Mouse (Mus musculus) effector memory CD4-positive, alpha-beta T cell, adult 5 months (primary cell): ENCODE results near the gene Smok3b. TPM values are rescaled to one million over a fixed set of nuclear protein-coding genes. Genes with fewer than 3 reads are reported as not detected.

Source experiments
- polyA plus RNA-seq: library from polyadenylated mRNA; unstranded; fragments of 100-300 nt; shearing (Covaris generic); gene quantifications from one replicate; pipeline ENCODE4 v1.2.1, GENCODE M21; 2017

Gene Smok3b
- polyA plus RNA-seq, result not detected

GRCm38 (mm10) chr5:138020961-138021479 lies at the start of gene Smok3b, which contains the start of gene Smok3a:
Gene Smok3b (plus strand): TSS chr5:138021429.
Gene Smok3a (plus strand): TSS chr5:138021261.

GRCm38 (mm10) chr5:137981300-137981699 lies 39.9 kb upstream of the Smok3b start, which contains the start of gene Azgp1:
Gene Azgp1 (plus strand): TSS chr5:137981520.

GRCm38 (mm10) chr5:138052894-138053293 lies 31.7 kb downstream of the Smok3b start, which contains the start of gene Smok3c:
Gene Smok3c (plus strand): TSS chr5:138053194.

DNA sequence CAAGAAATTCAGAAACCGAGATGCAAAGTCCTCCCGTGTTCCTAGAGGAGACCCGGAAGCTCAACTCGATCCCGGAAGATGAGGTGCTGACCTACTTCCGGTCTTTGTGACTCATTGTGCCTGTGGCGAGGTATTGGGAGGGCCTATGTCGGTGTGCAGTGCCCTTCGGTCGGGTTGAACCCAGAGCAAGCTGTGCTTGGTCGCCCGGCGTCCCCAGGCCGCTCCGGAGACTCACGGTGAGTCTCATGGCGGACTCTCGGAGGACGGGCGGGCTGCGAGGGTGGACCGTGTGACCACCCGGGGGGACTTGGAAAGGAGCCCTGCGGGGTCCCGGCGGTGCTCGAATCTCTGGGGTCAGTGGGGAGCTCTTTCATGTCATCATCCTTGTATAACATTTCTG lies 63.8 kb downstream of the Smok3b start, which contains the start of gene Zkscan1:
Gene Zkscan1, plus strand, starts transcription at position 89 of the 400 bp plus-strand sequence.

Other genes starting within 250 kb of the Smok3b start
- 51.7 TPM for gene Ppp1r35, start 242.6 kb upstream of the Smok3b start, polyA plus RNA-seq
- gene Mepce, start 233.8 kb upstream of the Smok3b start, polyA plus RNA-seq, result 69.2 TPM
- gene Zcwpw1, start 233.6 kb upstream of the Smok3b start, polyA plus RNA-seq, result 11.0 TPM
- gene Pilra, start 185.1 kb upstream of the Smok3b start, polyA plus RNA-seq, result 0.32 TPM
- not detected for gene Pilrb1, start 163.3 kb upstream of the Smok3b start, polyA plus RNA-seq
- gene Pilrb2, start 149.6 kb upstream of the Smok3b start, polyA plus RNA-seq, result 0.31 TPM
- gene Cyp3a13, start 99.8 kb upstream of the Smok3b start, polyA plus RNA-seq, result 0.25 TPM
- 0.09 TPM for gene Gjc3, start 58.3 kb upstream of the Smok3b start, polyA plus RNA-seq
- gene Azgp1, start 39.9 kb upstream of the Smok3b start, polyA plus RNA-seq, result not detected
- 0.34 TPM for gene Smok3a, start 168 bp upstream of the Smok3b start, polyA plus RNA-seq
- not detected for gene Smok3c, start 31.8 kb downstream of the Smok3b start, polyA plus RNA-seq
- gene Zkscan1, start 63.7 kb downstream of the Smok3b start, polyA plus RNA-seq, result 14.8 TPM
- 25.6 TPM for gene Zscan21, start 95.5 kb downstream of the Smok3b start, polyA plus RNA-seq
- 6.5 TPM for gene Zfp113, start 134.3 kb downstream of the Smok3b start, polyA plus RNA-seq
- 120 TPM for gene Cops6, start 139.6 kb downstream of the Smok3b start, polyA plus RNA-seq
- gene Ap4m1, start 150.6 kb downstream of the Smok3b start, polyA plus RNA-seq, result 7.1 TPM
- 54.5 TPM for gene Mcm7, start 151.0 kb downstream of the Smok3b start, polyA plus RNA-seq
- gene Taf6, start 166.0 kb downstream of the Smok3b start, polyA plus RNA-seq, result 30.8 TPM
- 13.4 TPM for gene Cnpy4, start 166.1 kb downstream of the Smok3b start, polyA plus RNA-seq
- not detected for gene Mblac1, start 172.9 kb downstream of the Smok3b start, polyA plus RNA-seq
- not detected for gene Nxpe5, start 204.5 kb downstream of the Smok3b start, polyA plus RNA-seq
- 32.6 TPM for gene Lamtor4, start 234.1 kb downstream of the Smok3b start, polyA plus RNA-seq
- 20.1 TPM for gene BC037034, start 242.6 kb downstream of the Smok3b start, polyA plus RNA-seq